Mouse (Mus musculus) forebrain, embryonic 14.5 days (tissue): ENCODE measurements at regions not wholly inside any gene's neighbourhood (a gene's known extent, or its start where the extent isn't known, plus 50 kb on each side); places are given as distances from the start of the nearest gene placed in this dataset.

Source experiments
- ATAC-seq: fragments of 200-750 bp; cut with Nextera tagmentation; 2 replicates; pipeline ENCODE4 v1.8.0; 2017; ENCODE audit warnings: mild to moderate bottlenecking, moderate library complexity
- DNase-seq: peaks from one replicate; pipeline ENCODE4 v3.0.0-alpha.2; 2015; ENCODE audit warnings: low spot score
- H3K27ac ChIP-seq: fragments of 300-500 bp; sonication (generic); 2 replicates; pipeline ENCODE4 v1.5.1; 2014; ENCODE audit warnings: low read depth, mild to moderate bottlenecking, control low read depth, low read length, moderate library complexity
- H3K27me3 ChIP-seq: fragments of 300-500 bp; sonication (generic); replicated peaks from 2 replicates; pipeline ENCODE4 v1.6.1; 2014; ENCODE audit warnings: low read length, control low read depth, mixed read lengths; ENCODE audit not compliant: control insufficient read depth, insufficient read depth
- H3K36me3 ChIP-seq: fragments of 300-500 bp; sonication (generic); 2 replicates; pipeline ENCODE4 v1.6.1; 2014; ENCODE audit warnings: low read length, control low read depth; ENCODE audit not compliant: control insufficient read depth, insufficient read depth
- H3K4me1 ChIP-seq: fragments of 300-500 bp; sonication (generic); 2 replicates; pipeline ENCODE4 v1.6.1; 2014; ENCODE audit warnings: antibody characterized with exemption, low read length, control low read depth; ENCODE audit not compliant: control insufficient read depth, insufficient read depth
- H3K4me2 ChIP-seq: fragments of 300-500 bp; sonication (generic); 2 replicates; pipeline ENCODE4 v1.6.1; 2014; ENCODE audit warnings: mild to moderate bottlenecking, control low read depth, low read length
- H3K4me3 ChIP-seq: fragments of 300-500 bp; sonication (generic); 2 replicates; pipeline ENCODE4 v1.5.1; 2014; ENCODE audit warnings: low read depth, low read length, control low read depth
- H3K9ac ChIP-seq: fragments of 300-500 bp; sonication (generic); 2 replicates; pipeline ENCODE4 v1.6.1; 2014; ENCODE audit warnings: mild to moderate bottlenecking, low read length, control low read depth, moderate library complexity
- H3K9me3 ChIP-seq: fragments of 300-500 bp; sonication (generic); replicated peaks from 2 replicates; pipeline ENCODE4 v1.6.1; 2016; ENCODE audit warnings: low read length, control low read depth, mixed read lengths; ENCODE audit not compliant: control insufficient read depth
- WGBS: fragments of 180-500 bp; shearing (Covaris S2); extraction: QIAGEN DNeasy Blood & Tissue Kit; methylation state at CpG from one replicate; pipeline ENCODE4 v1.1.7; 2014; 5-methylcytosine and 5-hydroxymethylcytosine counted together

- no peak overlapping the region for H3K4me2 ChIP-seq
- no peak overlapping the region for H3K27ac ChIP-seq
- WGBS, result 84% methylated on average over 3 of the region's 3 CpGs
- H3K36me3 ChIP-seq, result no peaks in the 10 kb centered on the region
- H3K9me3 ChIP-seq, result no peaks in the 10 kb centered on the region
- no peaks in the 10 kb centered on the region for H3K4me1 ChIP-seq
- H3K27me3 ChIP-seq, result no peaks in the 10 kb centered on the region
- H3K9ac ChIP-seq, result no peak overlapping the region
- H3K4me3 ChIP-seq, result no peak overlapping the region
- ATAC-seq (no peak), DNase-seq (no peak)
Observed at GRCm38 (mm10) chr5:39374199-39374598, 381.1 kb downstream of the Hs3st1 start.

- Histone ChIP-seq H3K9me3 (no peaks in the 10 kb centered on the region), H3K9ac (no peak overlapping the region), H3K4me1 (0 out of 2 replicates have a peak, but pooled peaks cover 7% of the 10 kb centered on the region), H3K36me3 (no peaks in the 10 kb centered on the region), H3K27me3 (no peaks in the 10 kb centered on the region), H3K27ac (no peak overlapping the region), H3K4me3 (no peak overlapping the region), H3K4me2 (no peak overlapping the region)
- ATAC-seq (peak; percentile 24; the same call in 1 of the 2 replicates), DNase-seq (peak; percentile 73)
- WGBS, result 87% methylated on average over 3 of the region's 3 CpGs
Observed at GRCm38 (mm10) chr5:39348680-39349079, 406.6 kb downstream of the Hs3st1 start.

GRCm38 (mm10) chr5:39347019-39347418 is 408.3 kb downstream of the Hs3st1 start:
- H3K4me2 ChIP-seq, result no peak overlapping the region
- ATAC-seq (peak; percentile 66; the same call in 1 of the 2 replicates), DNase-seq (peak; percentile 48)
- 0 out of 2 replicates have a peak, but pooled peaks cover 7% of the 10 kb centered on the region for H3K4me1 ChIP-seq
- H3K36me3 ChIP-seq, result no peaks in the 10 kb centered on the region
- no peak overlapping the region for H3K4me3 ChIP-seq
- no peaks in the 10 kb centered on the region for H3K9me3 ChIP-seq
- H3K27ac ChIP-seq, result no peak overlapping the region
- H3K9ac ChIP-seq, result no peak overlapping the region
- 19% methylated on average over 3 of the region's 3 CpGs for WGBS
- H3K27me3 ChIP-seq, result no peaks in the 10 kb centered on the region

GRCm38 (mm10) chr5:39337917-39338316 is 417.4 kb downstream of the Hs3st1 start:
- H3K4me3 ChIP-seq, result no peak overlapping the region
- no peaks in the 10 kb centered on the region for H3K9me3 ChIP-seq
- H3K27me3 ChIP-seq, result no peaks in the 10 kb centered on the region
- H3K36me3 ChIP-seq, result no peaks in the 10 kb centered on the region
- H3K4me2 ChIP-seq, result no peak overlapping the region
- H3K27ac ChIP-seq, result no peak overlapping the region
- DNase-seq (no peak), ATAC-seq (no peak)
- no peak overlapping the region for H3K9ac ChIP-seq
- H3K4me1 ChIP-seq, result no peaks in the 10 kb centered on the region
- WGBS, result 82% methylated on average over 1 of the region's 1 CpGs

GRCm38 (mm10) chr5:39336484-39336985 is 418.7 kb downstream of the Hs3st1 start:
- WGBS, result 93% methylated on average over 2 of the region's 2 CpGs
- Histone ChIP-seq H3K36me3 (no peaks in the 10 kb centered on the region), H3K4me1 (no peaks in the 10 kb centered on the region), H3K4me2 (no peak overlapping the region), H3K9ac (no peak overlapping the region), H3K9me3 (no peaks in the 10 kb centered on the region), H3K27ac (no peak overlapping the region), H3K4me3 (no peak overlapping the region), H3K27me3 (no peaks in the 10 kb centered on the region)
- ATAC-seq, result no peak
- DNase-seq, result no peak

- no peaks in the 10 kb centered on the region for H3K27me3 ChIP-seq
- no peak overlapping the region for H3K4me2 ChIP-seq
- no peaks in the 10 kb centered on the region for H3K4me1 ChIP-seq
- no peaks in the 10 kb centered on the region for H3K9me3 ChIP-seq
- no peak overlapping the region for H3K9ac ChIP-seq
- no peak overlapping the region for H3K27ac ChIP-seq
- ATAC-seq, result no peak
- 78% methylated on average over 2 of the region's 2 CpGs for WGBS
- H3K4me3 ChIP-seq, result no peak overlapping the region
- no peaks in the 10 kb centered on the region for H3K36me3 ChIP-seq
- no peak for DNase-seq
Observed at GRCm38 (mm10) chr5:39335321-39335720, 420.0 kb downstream of the Hs3st1 start.

- Histone ChIP-seq H3K9me3 (no peaks in the 10 kb centered on the region), H3K9ac (no peak overlapping the region), H3K27me3 (no peaks in the 10 kb centered on the region), H3K36me3 (no peaks in the 10 kb centered on the region), H3K4me1 (no peaks in the 10 kb centered on the region), H3K4me3 (no peak overlapping the region), H3K27ac (no peak overlapping the region), H3K4me2 (no peak overlapping the region)
- WGBS, result 82% methylated on average over 1 of the region's 1 CpGs
- ATAC-seq (no peak), DNase-seq (no peak)
Observed at GRCm38 (mm10) chr5:39334241-39334640, 421.0 kb downstream of the Hs3st1 start.

GRCm38 (mm10) chr5:39325399-39325798 is 429.9 kb downstream of the Hs3st1 start:
- no peaks in the 10 kb centered on the region for H3K9me3 ChIP-seq
- peak; percentile 58 for DNase-seq
- ATAC-seq, result peak; percentile 67; the same call in 1 of the 2 replicates
- H3K4me2 ChIP-seq, result no peak overlapping the region
- H3K4me1 ChIP-seq, result no peaks in the 10 kb centered on the region
- H3K27me3 ChIP-seq, result no peaks in the 10 kb centered on the region
- no peak overlapping the region for H3K4me3 ChIP-seq
- H3K27ac ChIP-seq, result no peak overlapping the region
- no peaks in the 10 kb centered on the region for H3K36me3 ChIP-seq
- H3K9ac ChIP-seq, result no peak overlapping the region
- 73% methylated on average over 2 of the region's 2 CpGs for WGBS

GRCm38 (mm10) chr5:39316478-39316877 is 438.8 kb downstream of the Hs3st1 start:
- Histone ChIP-seq H3K27ac (no peak overlapping the region), H3K36me3 (no peaks in the 10 kb centered on the region), H3K9ac (no peak overlapping the region), H3K4me2 (no peak overlapping the region), H3K4me1 (no peaks in the 10 kb centered on the region), H3K9me3 (no peaks in the 10 kb centered on the region), H3K27me3 (no peaks in the 10 kb centered on the region), H3K4me3 (no peak overlapping the region)
- WGBS, result 83% methylated on average over 3 of the region's 3 CpGs
- ATAC-seq, result no peak
- DNase-seq, result no peak
